ENCODE assay signal across 8 mouse cellular contexts in the genomic region with DNA sequence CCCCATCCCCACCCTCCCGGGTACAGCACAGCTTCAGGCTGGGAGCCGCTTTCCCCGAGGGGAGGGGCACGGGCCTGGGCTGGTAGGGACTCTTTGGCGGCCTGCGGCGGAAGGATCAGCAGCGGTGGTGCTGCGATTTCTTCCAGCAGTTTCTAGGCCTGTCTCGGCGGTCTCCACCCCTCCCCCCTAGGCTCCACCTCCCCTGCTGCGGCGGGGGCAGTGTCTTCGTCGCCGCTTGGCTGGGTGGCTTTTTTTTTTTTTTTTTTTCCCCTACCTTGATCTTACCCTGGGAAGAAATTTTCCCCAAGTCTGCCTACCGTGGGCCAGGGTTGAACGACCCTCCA. TPM values are rescaled to one million over a fixed set of nuclear protein-coding genes. Genes with fewer than 3 reads are reported as not detected.
DNase-seq lines count a peak whose midpoint lies in the region; ATAC-seq lines count a peak whose summit lies in the region.

No protein-coding gene starts in this region.

- H3K4me2 ChIP-seq in intestine, embryonic 15.5 days (replicated peaks) = peak overlapping the region; percentile 78

- no peaks in the 10 kb centered on the region for H3K27me3 ChIP-seq in intestine, embryonic 15.5 days (replicated peaks)

- peak; percentile 75 for ATAC-seq in intestine, embryonic 15.5 days

- H3K4me3 ChIP-seq in intestine, embryonic 15.5 days (replicated peaks) = peak overlapping the region; percentile 85

- H3K36me3 ChIP-seq in intestine, embryonic 15.5 days = peaks cover 27% of the 10 kb centered on the region

- intact Hi-C loops in left cerebral cortex, postnatal 25 days (cut with DNase I) = loop anchor here (2.0 kb wide), 1 partner anchor 25 kb away; a partner anchor contains a TSS

- under 1% methylated on average over 18 of the region's 18 CpGs for WGBS in intestine, embryonic 15.5 days

- H3K4me1 ChIP-seq in intestine, embryonic 15.5 days (replicated peaks) = peaks cover 20% of the 10 kb centered on the region

- H3K9ac ChIP-seq in intestine, embryonic 15.5 days = peak overlapping the region; percentile 84

- H3K9me3 ChIP-seq in intestine, embryonic 15.5 days = no peaks in the 10 kb centered on the region

- peak overlapping the region; percentile 96 for H3K27ac ChIP-seq in intestine, embryonic 15.5 days

- peak; percentile 98 for DNase-seq in adrenal gland, adult 2 months
- DNase-seq in embryo, embryonic 11 days = peak; percentile 95
- peak; percentile 97 for DNase-seq in gastrocnemius, postnatal 25 days
- peak; percentile 97 to 98 for DNase-seq in left cerebral cortex, postnatal 25 days (ENCODE audit: low spot score in 2 of 2)
- DNase-seq in mesoderm, embryonic 11.5 days (ENCODE audit: low read depth, low spot score) = peak; percentile 94
- peak; percentile 92 to 96 for DNase-seq in right cerebral cortex, postnatal 36 days (ENCODE audit: low spot score in 2 of 2)
- DNase-seq in urinary bladder, postnatal 4 days (ENCODE audit: low spot score in 2 of 2) = peak; percentile 94 to 96

RNA-seq across cellular contexts. Expression of a gene that starts 0.7 kb away (rescaled TPM):
- 1,000 to 10,000 TPM; 1,973 to 2,851 TPM for total RNA-seq in adrenal gland, adult 2 months (2021)
- polyA plus RNA-seq in adrenal gland, adult 2 months (2012; rRNA removed) = 197 and 291 TPM in 2 replicates
- 100 to 1,000 TPM; 839 to 859 TPM for total RNA-seq in gastrocnemius, postnatal 25 days (2021)
- polyA plus RNA-seq in intestine, embryonic 15.5 days (2015; fragmentation: Nextera tagmentation; extraction: Ambion mirVana) = 1,578 and 1,609 TPM in 2 replicates
- 1,000 to 10,000 TPM; 1,565 to 1,601 TPM for total RNA-seq in left cerebral cortex, postnatal 25 days (2021)

RNA-seq across cellular contexts. Expression of a gene that starts 10.1 kb away (rescaled TPM):
- total RNA-seq in adrenal gland, adult 2 months (2021) = 10 to 100 TPM; 43.6 to 59.7 TPM
- polyA plus RNA-seq in adrenal gland, adult 2 months (2012; rRNA removed) = 167 and 198 TPM in 2 replicates
- total RNA-seq in gastrocnemius, postnatal 25 days (2021) = 10 to 100 TPM; 17.5 to 21.5 TPM
- polyA plus RNA-seq in intestine, embryonic 15.5 days (2015; fragmentation: Nextera tagmentation; extraction: Ambion mirVana) = 124 and 128 TPM in 2 replicates
- total RNA-seq in left cerebral cortex, postnatal 25 days (2021) = 10 to 100 TPM; 30.3 to 32.2 TPM

RNA-seq across cellular contexts. Expression of a gene that starts 18.2 kb away (rescaled TPM):
- 1 to 10 TPM; 3.0 to 5.6 TPM for total RNA-seq in adrenal gland, adult 2 months (2021)
- 5.2 and 6.4 TPM in 2 replicates for polyA plus RNA-seq in adrenal gland, adult 2 months (2012; rRNA removed)
- under 1 TPM; 0.48 to 0.69 TPM for total RNA-seq in gastrocnemius, postnatal 25 days (2021)
- polyA plus RNA-seq in intestine, embryonic 15.5 days (2015; fragmentation: Nextera tagmentation; extraction: Ambion mirVana) = 4.8 and 4.9 TPM in 2 replicates
- total RNA-seq in left cerebral cortex, postnatal 25 days (2021) = 1 to 10 TPM; 1.6 to 2.0 TPM

RNA-seq across cellular contexts. Expression of a gene that starts 24.3 kb away (rescaled TPM):
- under 1 TPM; 0.06 to 0.17 TPM for total RNA-seq in adrenal gland, adult 2 months (2021)
- polyA plus RNA-seq in adrenal gland, adult 2 months (2012; rRNA removed) = 0.09 and 0.74 TPM in 2 replicates
- not detected for total RNA-seq in gastrocnemius, postnatal 25 days (2021)
- polyA plus RNA-seq in intestine, embryonic 15.5 days (2015; fragmentation: Nextera tagmentation; extraction: Ambion mirVana) = 2.5 and 2.7 TPM in 2 replicates
- total RNA-seq in left cerebral cortex, postnatal 25 days (2021) = 100 to 1,000 TPM; 118 to 128 TPM

RNA-seq across cellular contexts. Expression of a gene that starts 25.7 kb away (rescaled TPM):
- total RNA-seq in adrenal gland, adult 2 months (2021) = 100 to 1,000 TPM; 104 to 197 TPM
- polyA plus RNA-seq in adrenal gland, adult 2 months (2012; rRNA removed) = 288 and 410 TPM in 2 replicates
- total RNA-seq in gastrocnemius, postnatal 25 days (2021) = 10 to 100 TPM; 41.4 to 42.2 TPM
- polyA plus RNA-seq in intestine, embryonic 15.5 days (2015; fragmentation: Nextera tagmentation; extraction: Ambion mirVana) = 80.0 and 85.4 TPM in 2 replicates
- total RNA-seq in left cerebral cortex, postnatal 25 days (2021) = 10 to 100 TPM; 16.8 to 18.8 TPM

Comparison
In these comparisons a context has a peak if more than half of its experiments do, and no peak if none do; other contexts are left out.
1. Peak in every context shown above with its lines: DNase-seq, ATAC-seq, H3K4me3 ChIP-seq and H3K27ac ChIP-seq.